Mouse (Mus musculus) brain, embryonic 14.5 days (tissue): ENCODE measurements at regions not wholly inside any gene's neighbourhood (a gene's known extent, or its start where the extent isn't known, plus 50 kb on each side); places are given as distances from the start of the nearest gene placed in this dataset.

Experiments used
- CTCF ChIP-seq: fragments of 200-500 bp; IDR thresholded peaks from 2 replicates; pipeline ENCODE4 v1.5.1; 2012; ENCODE audit warnings: inconsistent platforms, mild to moderate bottlenecking, moderate library complexity, borderline replicate concordance; ENCODE audit not compliant: insufficient read depth, insufficient read length; ENCODE audit errors: extremely low read depth
- POLR2A ChIP-seq: fragments of 200-500 bp; IDR thresholded peaks from 2 replicates; pipeline ENCODE4 v1.6.1; 2012; ENCODE audit warnings: mild to moderate bottlenecking, inconsistent platforms, borderline replicate concordance; ENCODE audit not compliant: poor library complexity, insufficient read depth, insufficient read length, severe bottlenecking; ENCODE audit errors: extremely low read depth

DNA sequence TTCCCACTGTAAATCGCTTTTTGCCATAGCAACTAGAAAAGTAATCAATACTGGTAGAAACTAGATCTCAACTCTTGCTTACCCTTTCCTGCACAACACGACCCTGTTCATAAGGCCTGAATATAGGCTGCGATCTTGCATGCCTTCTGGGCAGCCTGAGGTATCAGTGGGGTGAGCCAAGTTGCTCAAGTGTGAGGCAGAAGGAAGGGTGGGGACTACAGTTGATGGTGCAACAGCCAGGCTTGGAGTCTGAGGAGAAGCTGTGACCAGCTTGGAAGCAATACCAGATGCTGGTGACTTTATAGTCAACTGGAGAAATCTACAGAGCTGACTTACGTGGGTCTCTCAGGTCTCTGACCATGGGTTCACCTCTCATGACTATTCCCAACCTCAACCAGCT lies 123.3 kb downstream of the Bcl2l11 start:
- TF ChIP-seq POLR2A (no peak), CTCF (no peak)
